Mouse (Mus musculus) ES-Bruce4 (cell line): ENCODE measurements around the gene Alas2. TPM values are rescaled to one million over a fixed set of nuclear protein-coding genes. Genes with fewer than 3 reads are reported as not detected.

Source experiments
- H3K27ac ChIP-seq: 2 replicates; pipeline ENCODE4 v1.5.1; 2012; ENCODE audit warnings: low read length, inconsistent platforms; ENCODE audit not compliant: insufficient read depth
- H3K27me3 ChIP-seq: 2 replicates; pipeline ENCODE4 v1.6.1; 2012; ENCODE audit warnings: mild to moderate bottlenecking, low read length, inconsistent platforms; ENCODE audit not compliant: control insufficient read depth, poor library complexity, insufficient read depth, severe bottlenecking
- H3K36me3 ChIP-seq: 2 replicates; pipeline ENCODE4 v1.6.1; 2012; ENCODE audit warnings: inconsistent platforms, mild to moderate bottlenecking, low read length, moderate library complexity; ENCODE audit not compliant: control insufficient read depth, poor library complexity, insufficient read depth, severe bottlenecking
- H3K4me1 ChIP-seq: one replicate; pipeline ENCODE4 v1.8.1; 2011; ENCODE audit warnings: low read length; ENCODE audit not compliant: control insufficient read depth, insufficient read depth
- H3K4me3 ChIP-seq: 2 replicates; pipeline ENCODE4 v1.5.1; 2011; ENCODE audit warnings: low read depth, mild to moderate bottlenecking, low read length
- H3K9ac ChIP-seq: 2 replicates; pipeline ENCODE4 v1.6.1; 2012; ENCODE audit warnings: low read depth, mild to moderate bottlenecking, inconsistent platforms; ENCODE audit not compliant: poor library complexity, severe bottlenecking
- H3K9me3 ChIP-seq: replicated peaks from 2 replicates; pipeline ENCODE4 v1.6.1; 2012; ENCODE audit warnings: mild to moderate bottlenecking, low read length, inconsistent platforms; ENCODE audit not compliant: control insufficient read depth, poor library complexity, insufficient read depth, severe bottlenecking
- CTCF ChIP-seq: IDR thresholded peaks from one replicate; pipeline ENCODE4 v1.8.1; 2011; ENCODE audit warnings: low read depth, low read length
- EP300 ChIP-seq: IDR thresholded peaks from 2 replicates; pipeline ENCODE4 v1.6.1; 2011; ENCODE audit warnings: low read depth, low read length; ENCODE audit not compliant: insufficient read depth
- POLR2A ChIP-seq: IDR thresholded peaks from one replicate; pipeline ENCODE4 v1.8.1; 2011; ENCODE audit warnings: low read length; ENCODE audit not compliant: insufficient read depth
- polyA plus RNA-seq: library from polyadenylated mRNA; stranded (reverse); fragments of >200 nt; gene quantifications from 2 replicates; pipeline ENCODE4 v1.2.4, GENCODE M21; 2011; ENCODE audit warnings: low read depth; ENCODE audit not compliant: missing spikeins, insufficient read depth, insufficient read length

Gene Alas2
- polyA plus RNA-seq, 1 experiment: not detected

GRCm38 (mm10) chrX:150564644-150565357 is 17.6 kb downstream of the Alas2 start:
- Histone ChIP-seq H3K4me1 (no peaks in the 10 kb centered on the region), H3K9me3 (no peaks in the 10 kb centered on the region), H3K9ac (no peak overlapping the region), H3K27me3 (no peaks in the 10 kb centered on the region), H3K36me3 (no peaks in the 10 kb centered on the region), H3K27ac (no peak overlapping the region), H3K4me3 (no peak overlapping the region)
- TF ChIP-seq CTCF (no peak), EP300 (no peak), POLR2A (no peak)

- H3K36me3 ChIP-seq: peaks cover 15% of the 10 kb centered on the region
- no peaks in the 10 kb centered on the region for H3K27me3 ChIP-seq
- TF ChIP-seq EP300 (no peak), CTCF (no peak), POLR2A (no peak)
- H3K27ac ChIP-seq: no peak overlapping the region
- no peak overlapping the region for H3K9ac ChIP-seq
- no peaks in the 10 kb centered on the region for H3K9me3 ChIP-seq
- no peak overlapping the region for H3K4me3 ChIP-seq
- H3K4me1 ChIP-seq: no peaks in the 10 kb centered on the region
Measured at GRCm38 (mm10) chrX:150581921-150582320, 34.7 kb downstream of the Alas2 start.

- no peaks in the 10 kb centered on the region for H3K27me3 ChIP-seq
- no peak for TF ChIP-seq CTCF
Measured at GRCm38 (mm10) chrX:150585116-150585515, 37.9 kb downstream of the Alas2 start.

GRCm38 (mm10) chrX:150588023-150588764 is 41.0 kb downstream of the Alas2 start, which contains the start of gene Pfkfb1:
Pfkfb1 (plus strand) TSS chrX:150588229.
- TF ChIP-seq POLR2A: peak; percentile 17
- TF ChIP-seq EP300: no peak
- peak; percentile 42 for TF ChIP-seq CTCF
- H3K27me3 ChIP-seq: no peaks in the 10 kb centered on the region
- peak within 1 kb of the TSS; percentile 67 for H3K9ac ChIP-seq

More at GRCm38 (mm10) chrX:150585116-150585515, 37.9 kb downstream of the Alas2 start:
- Histone ChIP-seq H3K27ac (no peak overlapping the region), H3K36me3 (peaks cover 15% of the 10 kb centered on the region), H3K9me3 (no peaks in the 10 kb centered on the region), H3K4me3 (no peak overlapping the region), H3K9ac (no peak overlapping the region), H3K4me1 (peaks cover 2% of the 10 kb centered on the region)

GRCm38 (mm10) chrX:150589696-150590095 is 42.5 kb downstream of the Alas2 start, which contains the start of gene Apex2:
Apex2 (minus strand) TSS chrX:150589868.
- Histone ChIP-seq H3K9me3 (no peaks in the 10 kb centered on the region), H3K27me3 (no peaks in the 10 kb centered on the region), H3K4me3 (peak within 1 kb of the TSS; percentile 93; the same call in 1 of the 2 replicates), H3K9ac (peak within 1 kb of the TSS; percentile 67; the same call in 1 of the 2 replicates), H3K36me3 (peaks cover 9% of the 10 kb centered on the region; the same call in 1 of the 2 replicates), H3K27ac (peak within 1 kb of the TSS; percentile 89), H3K4me1 (peaks cover 2% of the 10 kb centered on the region)
- TF ChIP-seq EP300: no peak
- no peak for TF ChIP-seq POLR2A
- no peak for TF ChIP-seq CTCF

More at GRCm38 (mm10) chrX:150588023-150588764, 41.0 kb downstream of the Alas2 start, which contains the start of gene Pfkfb1:
- no peaks in the 10 kb centered on the region for H3K9me3 ChIP-seq
- peaks cover 2% of the 10 kb centered on the region for H3K4me1 ChIP-seq
- peak within 1 kb of the TSS; percentile 93 for H3K27ac ChIP-seq
- H3K36me3 ChIP-seq: peaks cover 15% of the 10 kb centered on the region
- peak within 1 kb of the TSS; percentile 93 for H3K4me3 ChIP-seq
